Mouse (Mus musculus) megakaryocyte, embryonic 14.5 days (primary cell): ENCODE data around the gene Nsd2. TPM values are rescaled to one million over a fixed set of nuclear protein-coding genes. Genes with fewer than 3 reads are reported as not detected.

ENCODE experiments used
- H3K27me3 ChIP-seq: replicated peaks from 2 replicates; pipeline ENCODE3; 2012; ENCODE audit warnings: inconsistent platforms
- H3K36me3 ChIP-seq: replicated peaks from 2 replicates; pipeline ENCODE3; 2012; ENCODE audit warnings: low read length, inconsistent platforms, mixed read lengths
- H3K4me1 ChIP-seq: 2 replicates; pipeline ENCODE4 v1.6.1; 2012; ENCODE audit warnings: inconsistent platforms
- H3K4me3 ChIP-seq: replicated peaks from 2 replicates; pipeline ENCODE3; 2012; ENCODE audit warnings: moderate library complexity, mild to moderate bottlenecking, inconsistent platforms
- H3K9me3 ChIP-seq: 2 replicates; pipeline ENCODE4 v1.6.1; 2012; ENCODE audit warnings: inconsistent platforms
- FLI1 ChIP-seq: IDR thresholded peaks from 2 replicates; pipeline ENCODE4 v1.6.1; 2012; ENCODE audit warnings: low read length, inconsistent platforms, mixed read lengths
- GATA1 ChIP-seq: IDR thresholded peaks from 3 replicates; pipeline ENCODE4 v1.6.1; 2012; ENCODE audit warnings: mixed read lengths, low read length, inconsistent platforms, borderline replicate concordance
- polyA plus RNA-seq: library from polyadenylated mRNA; stranded (reverse); fragments of >175 nt; gene quantifications from 2 replicates; pipeline ENCODE4 v1.2.3, GENCODE M21; 2012; ENCODE audit warnings: low replicate concordance; ENCODE audit not compliant: insufficient read depth

Gene Nsd2
- polyA plus RNA-seq, 1 experiment = 3.3 TPM

DNA sequence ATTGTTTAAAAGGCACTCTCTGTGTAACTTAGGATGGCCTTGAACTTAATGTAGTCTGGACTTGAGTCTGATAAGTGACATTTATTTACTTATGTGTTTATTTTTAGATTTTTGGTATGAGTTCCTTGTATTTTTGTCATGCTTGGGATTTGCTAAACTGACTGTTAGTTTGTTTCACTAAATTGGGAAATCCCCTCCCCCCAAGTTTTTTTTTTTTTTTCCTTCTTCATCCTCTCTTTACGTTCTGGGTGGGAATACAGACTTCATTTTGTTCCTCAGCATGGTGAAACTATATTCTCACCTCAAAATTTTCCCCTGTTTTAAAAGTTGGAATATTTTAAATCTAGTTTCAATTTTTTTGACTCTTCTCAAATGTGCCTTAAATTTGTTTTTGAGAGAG, 20.8 kb downstream of the Nsd2 start:
- Histone ChIP-seq H3K9me3 (no peaks in the 10 kb centered on the region), H3K27me3 (no peaks in the 10 kb centered on the region), H3K36me3 (peaks cover 23% of the 10 kb centered on the region), H3K4me1 (peaks cover 15% of the 10 kb centered on the region), H3K4me3 (no peak overlapping the region)
- TF ChIP-seq FLI1 = no peak
- TF ChIP-seq GATA1 = no peak

DNA sequence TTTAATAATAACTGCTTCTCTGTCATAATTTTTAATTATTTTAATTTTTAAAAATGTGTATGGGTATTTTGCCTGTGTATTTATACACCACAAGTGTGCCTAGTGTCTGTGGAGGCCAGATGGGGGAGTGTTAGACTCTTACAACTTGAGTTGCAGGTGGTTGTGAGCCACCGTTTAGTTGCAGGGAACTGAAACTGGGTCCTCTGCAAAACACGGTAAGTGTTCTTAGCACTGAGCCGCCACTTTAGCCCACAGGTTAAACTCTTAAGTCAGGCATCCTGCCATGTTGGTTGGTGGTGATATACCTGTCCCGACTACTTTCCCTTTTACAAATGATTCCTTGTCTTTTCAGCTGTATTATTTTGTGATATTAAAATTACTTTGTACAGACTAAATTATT, 22.0 kb downstream of the Nsd2 start:
- TF ChIP-seq FLI1 (no peak), GATA1 (no peak)
- H3K27me3 ChIP-seq = no peaks in the 10 kb centered on the region
- no peaks in the 10 kb centered on the region for H3K9me3 ChIP-seq
- peaks cover 19% of the 10 kb centered on the region for H3K4me1 ChIP-seq
- H3K36me3 ChIP-seq = peaks cover 28% of the 10 kb centered on the region
- H3K4me3 ChIP-seq = no peak overlapping the region

DNA sequence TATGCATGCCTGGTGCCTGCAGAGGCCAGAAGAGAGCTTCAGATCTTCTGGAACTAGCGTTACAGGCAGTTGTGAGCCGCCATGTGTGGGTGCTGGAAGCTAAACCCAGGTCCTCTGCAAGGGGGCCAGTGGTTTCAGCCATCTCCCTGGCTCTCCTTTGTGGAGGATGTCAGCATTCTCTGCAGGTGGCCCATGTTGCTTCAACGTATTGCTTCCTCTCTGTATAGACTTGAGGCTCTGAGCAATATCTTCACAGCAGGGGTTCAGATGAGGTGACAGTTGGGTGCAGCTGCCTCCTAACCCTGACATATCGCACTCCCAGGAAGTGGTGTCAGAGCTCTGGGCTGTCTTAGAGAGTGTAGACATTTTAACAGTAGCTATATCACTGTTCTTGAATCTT, 30.9 kb downstream of the Nsd2 start:
- no peaks in the 10 kb centered on the region for H3K27me3 ChIP-seq
- no peak overlapping the region for H3K4me3 ChIP-seq
- H3K4me1 ChIP-seq = peaks cover 12% of the 10 kb centered on the region
- TF ChIP-seq GATA1 (no peak), FLI1 (no peak)
- no peaks in the 10 kb centered on the region for H3K9me3 ChIP-seq
- peaks cover 39% of the 10 kb centered on the region for H3K36me3 ChIP-seq

DNA sequence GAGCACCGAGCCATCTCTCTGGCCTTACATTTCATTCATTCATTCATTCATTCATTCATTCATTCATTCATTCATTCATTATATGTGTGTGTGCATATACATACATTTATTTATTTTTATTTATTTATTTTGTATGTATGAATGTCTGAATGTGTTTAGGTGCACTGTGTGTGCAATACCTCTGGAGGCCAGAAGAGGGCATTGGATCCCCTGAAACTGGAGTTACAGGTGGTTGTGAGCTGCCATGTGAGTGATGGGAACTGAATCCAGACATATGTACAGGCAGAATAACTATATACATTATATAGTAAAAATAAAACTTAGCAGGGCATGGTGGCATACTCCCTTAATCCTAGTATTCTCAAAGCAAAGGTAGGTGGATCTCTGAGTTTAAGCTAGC, 32.6 kb downstream of the Nsd2 start:
- TF ChIP-seq FLI1 (no peak), GATA1 (no peak)
- peaks cover 41% of the 10 kb centered on the region for H3K36me3 ChIP-seq
- no peaks in the 10 kb centered on the region for H3K27me3 ChIP-seq
- peaks cover 4% of the 10 kb centered on the region for H3K4me1 ChIP-seq
- no peak overlapping the region for H3K4me3 ChIP-seq
- no peaks in the 10 kb centered on the region for H3K9me3 ChIP-seq

DNA sequence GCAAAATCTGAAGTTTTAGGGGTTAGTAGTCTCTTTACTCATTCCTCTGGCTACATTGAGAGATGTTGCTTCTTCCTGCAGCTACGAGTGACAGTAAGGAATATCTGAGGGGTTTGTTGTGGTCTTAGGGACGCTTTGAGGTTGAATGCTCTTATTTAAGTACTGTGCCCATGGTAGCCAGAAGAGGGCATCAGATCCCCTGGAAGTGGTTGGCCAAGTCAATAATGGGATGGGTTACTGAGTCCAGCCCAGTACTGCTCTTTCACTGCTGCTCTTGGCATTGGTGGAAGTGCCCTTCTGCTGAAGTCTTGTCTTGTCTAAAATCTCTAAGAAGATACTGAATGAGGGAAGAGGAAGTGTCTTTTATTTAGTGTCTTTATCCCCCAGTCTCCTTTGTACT, 33.5 kb downstream of the Nsd2 start:
- H3K27me3 ChIP-seq = no peaks in the 10 kb centered on the region
- no peak overlapping the region for H3K4me3 ChIP-seq
- H3K9me3 ChIP-seq = no peaks in the 10 kb centered on the region
- TF ChIP-seq FLI1 (no peak), GATA1 (no peak)
- H3K4me1 ChIP-seq = peaks cover 8% of the 10 kb centered on the region
- H3K36me3 ChIP-seq = peaks cover 47% of the 10 kb centered on the region

DNA sequence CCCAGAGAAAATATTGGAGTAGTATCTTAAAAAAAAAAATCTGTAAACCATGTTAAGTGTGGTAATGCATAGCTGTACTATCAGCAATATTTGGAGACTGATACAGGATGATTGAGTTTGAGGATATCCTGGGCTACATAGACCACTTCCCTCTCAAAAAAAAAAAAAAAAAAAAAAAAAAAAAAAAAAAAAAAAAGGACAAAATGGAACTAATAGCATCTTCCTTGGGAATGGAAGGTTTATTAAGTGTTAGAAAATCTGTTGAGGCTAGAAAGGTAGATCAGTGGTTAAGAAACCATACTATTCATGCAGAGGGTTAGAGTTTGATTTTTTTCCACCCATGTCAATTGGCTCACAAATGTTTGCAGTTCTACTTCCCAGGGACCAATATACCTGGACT, 37.2 kb downstream of the Nsd2 start:
- Histone ChIP-seq H3K27me3 (no peaks in the 10 kb centered on the region), H3K4me1 (peaks cover 11% of the 10 kb centered on the region; the same call in 1 of the 2 replicates), H3K9me3 (peaks cover 10% of the 10 kb centered on the region; the same call in 1 of the 2 replicates), H3K36me3 (peaks cover 60% of the 10 kb centered on the region), H3K4me3 (no peak overlapping the region)
- TF ChIP-seq FLI1 = no peak
- TF ChIP-seq GATA1 = no peak

DNA sequence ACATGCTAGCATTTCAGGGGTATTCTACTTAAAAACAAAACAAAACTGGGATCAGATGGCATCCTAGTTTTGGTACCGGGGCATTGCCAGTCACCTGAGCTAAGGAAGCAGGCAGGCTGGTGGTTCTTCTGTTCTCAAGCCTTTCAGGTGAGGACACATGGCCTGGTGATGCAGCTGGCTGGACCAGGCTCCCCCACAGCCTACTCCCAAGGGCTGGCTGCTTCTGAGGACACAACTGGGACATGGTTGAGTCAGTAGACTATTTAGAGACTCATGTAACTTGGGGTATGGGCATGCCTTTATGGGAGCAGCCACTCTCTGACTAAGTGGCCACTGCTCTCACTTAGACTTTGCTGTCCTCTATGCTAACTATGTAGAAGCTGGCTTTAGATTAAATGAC, 54.9 kb downstream of the Nsd2 start:
- H3K9me3 ChIP-seq = no peaks in the 10 kb centered on the region
- no peaks in the 10 kb centered on the region for H3K4me1 ChIP-seq
- H3K36me3 ChIP-seq = peaks cover 75% of the 10 kb centered on the region
- H3K27me3 ChIP-seq = no peaks in the 10 kb centered on the region
- no peak for TF ChIP-seq FLI1
- no peak for TF ChIP-seq GATA1
- H3K4me3 ChIP-seq = no peak overlapping the region

DNA sequence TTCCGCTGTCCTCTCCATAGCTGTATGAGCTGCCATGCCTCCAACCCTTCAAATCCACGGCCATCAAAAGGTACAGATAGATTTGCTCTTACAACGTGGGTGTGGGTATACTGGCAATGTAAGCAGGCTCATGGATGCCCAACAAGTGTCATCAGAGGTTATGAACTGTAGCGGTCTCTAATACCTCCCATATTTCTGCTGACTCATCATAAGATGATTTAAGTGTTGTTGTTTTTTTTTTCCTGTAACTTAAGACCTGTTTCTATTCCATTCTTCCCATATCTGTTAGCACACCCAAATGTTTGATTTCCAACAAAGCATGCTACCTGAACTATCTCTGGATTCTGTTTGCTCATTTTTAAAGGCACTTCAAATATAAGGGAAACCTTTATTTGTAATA, 60.6 kb downstream of the Nsd2 start:
- Histone ChIP-seq H3K36me3 (peaks cover 82% of the 10 kb centered on the region), H3K9me3 (no peaks in the 10 kb centered on the region), H3K4me1 (peaks cover 6% of the 10 kb centered on the region), H3K4me3 (no peak overlapping the region), H3K27me3 (no peaks in the 10 kb centered on the region)
- TF ChIP-seq GATA1 = no peak
- TF ChIP-seq FLI1 = no peak

DNA sequence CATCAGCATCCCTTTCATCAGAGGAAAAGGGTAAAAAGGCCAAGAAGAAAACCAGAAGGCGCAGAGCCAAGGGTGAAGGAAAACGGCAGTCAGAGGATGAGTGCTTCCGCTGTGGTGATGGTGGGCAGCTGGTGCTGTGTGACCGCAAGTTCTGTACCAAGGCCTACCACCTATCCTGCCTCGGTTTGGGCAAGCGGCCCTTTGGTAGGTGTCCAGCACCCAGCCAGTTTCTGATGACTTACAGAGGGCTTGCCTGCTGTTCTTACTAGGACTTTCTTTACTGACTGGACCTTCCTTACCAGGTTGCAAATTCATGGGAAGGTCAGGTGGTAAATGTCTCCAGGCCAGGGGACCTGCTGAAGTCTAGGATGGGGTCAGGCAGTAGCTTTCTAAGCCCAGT, 72.9 kb downstream of the Nsd2 start:
- no peak overlapping the region for H3K4me3 ChIP-seq
- H3K9me3 ChIP-seq = no peaks in the 10 kb centered on the region
- peaks cover 98% of the 10 kb centered on the region for H3K36me3 ChIP-seq
- no peaks in the 10 kb centered on the region for H3K27me3 ChIP-seq
- TF ChIP-seq GATA1 (no peak), FLI1 (no peak)
- H3K4me1 ChIP-seq = peaks cover 3% of the 10 kb centered on the region; the same call in 1 of the 2 replicates

DNA sequence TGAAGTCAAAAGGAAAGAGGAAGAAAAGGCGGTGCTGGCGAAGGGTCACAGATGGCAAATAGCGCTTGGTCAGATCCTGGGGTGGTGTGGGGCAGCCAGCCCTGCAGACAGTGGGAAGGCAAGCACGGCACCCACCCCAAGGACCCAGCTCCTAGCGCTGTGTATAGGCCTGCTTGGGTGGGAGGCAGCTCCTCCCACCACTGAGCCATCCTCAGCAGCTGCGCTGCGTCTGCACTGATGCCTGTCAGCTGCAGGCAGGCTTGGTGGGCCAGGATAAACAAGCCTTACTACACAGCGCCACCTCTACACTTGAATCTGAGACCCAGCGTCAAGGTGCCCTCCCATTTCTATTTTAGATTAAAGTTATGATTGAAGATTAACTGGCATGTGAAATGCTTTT, 74.6 kb downstream of the Nsd2 start:
- Histone ChIP-seq H3K36me3 (peaks cover 100% of the 10 kb centered on the region), H3K9me3 (no peaks in the 10 kb centered on the region), H3K4me1 (peaks cover 3% of the 10 kb centered on the region; the same call in 1 of the 2 replicates), H3K27me3 (no peaks in the 10 kb centered on the region), H3K4me3 (no peak overlapping the region)
- TF ChIP-seq FLI1 (no peak), GATA1 (no peak)

DNA sequence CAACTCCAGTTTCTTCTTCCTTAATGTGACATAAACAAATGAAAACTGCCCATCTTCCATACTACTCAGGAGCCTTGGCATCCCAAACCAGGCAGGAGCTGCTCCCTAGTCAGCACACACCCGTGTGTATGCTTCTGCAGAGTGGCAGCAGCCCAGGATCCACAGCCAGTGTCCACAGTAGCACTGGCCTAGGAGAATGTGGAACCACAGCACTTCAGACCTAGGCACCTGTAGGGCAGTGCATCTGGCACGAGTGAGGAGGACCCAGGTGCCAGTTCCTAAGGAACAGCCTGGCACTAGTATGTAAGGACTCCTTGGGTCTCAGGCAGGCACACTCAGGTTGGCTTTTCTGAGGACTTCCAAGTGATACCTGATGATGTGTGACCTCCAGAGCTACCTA, 76.6 kb downstream of the Nsd2 start:
- peaks cover 3% of the 10 kb centered on the region; the same call in 1 of the 2 replicates for H3K4me1 ChIP-seq
- peaks cover 100% of the 10 kb centered on the region for H3K36me3 ChIP-seq
- no peaks in the 10 kb centered on the region for H3K27me3 ChIP-seq
- H3K9me3 ChIP-seq = no peaks in the 10 kb centered on the region
- no peak for TF ChIP-seq GATA1
- H3K4me3 ChIP-seq = no peak overlapping the region
